ENCODE assay signal across 8 mouse cellular contexts in genomic region chr6:28422651-28423290, GRCm38 (mm10). TPM values are rescaled to one million over a fixed set of nuclear protein-coding genes. Genes with fewer than 3 reads are reported as not detected.
A peak's percentile ranks its signal among the peaks of the same experiment; 100 is the strongest.
DNase-seq lines count a peak whose midpoint lies in the region; ATAC-seq lines count a peak whose summit lies in the region.

No protein-coding gene starts in this region.

- H3K36me3 ChIP-seq in megakaryocyte, embryonic 14.5 days (replicated peaks; ENCODE audit: low read length): peaks cover 63% of the 10 kb centered on the region
- H3K36me3 ChIP-seq in limb, embryonic 13.5 days: peaks cover 41% of the 10 kb centered on the region

- H3K4me1 ChIP-seq in megakaryocyte, embryonic 14.5 days: peaks cover 80% of the 10 kb centered on the region
- H3K4me1 ChIP-seq in limb, embryonic 13.5 days: peaks cover 40% of the 10 kb centered on the region

- peak overlapping the region; percentile 71 for H3K4me2 ChIP-seq in limb, embryonic 13.5 days (replicated peaks)

- no peaks in the 10 kb centered on the region for H3K9me3 ChIP-seq in megakaryocyte, embryonic 14.5 days
- no peaks in the 10 kb centered on the region for H3K9me3 ChIP-seq in limb, embryonic 13.5 days

- peak overlapping the region; percentile 98 for H3K4me3 ChIP-seq in megakaryocyte, embryonic 14.5 days (replicated peaks)
- peak overlapping the region; percentile 94 for H3K4me3 ChIP-seq in limb, embryonic 13.5 days

- peak; percentile 32 to 53 for DNase-seq in adrenal gland, adult (ENCODE audit: inconsistent age in 2 of 2, low spot score in 1 of 2)
- DNase-seq in adrenal gland, postnatal 4 days (ENCODE audit: low spot score in 2 of 2): no peak
- peak; percentile 51 for DNase-seq in testis, postnatal 10 days (ENCODE audit: low spot score)
- no peak for DNase-seq in adrenal gland, postnatal 14 days

- no peak for ATAC-seq in megakaryocyte, adult 5-6 weeks (ENCODE audit: poor library complexity, severe bottlenecking)
- 0 out of 2 replicates have a peak, but pooled peaks have one; percentile 0 for ATAC-seq in limb, embryonic 13.5 days (ENCODE audit: low FRiP score, low read depth)
- ATAC-seq in frontal cortex, adult (ENCODE audit: low TSS enrichment): no peak

- no peak overlapping the region; the same call in 1 of the 2 replicates for H3K27ac ChIP-seq in limb, embryonic 13.5 days

- WGBS in limb, embryonic 13.5 days: 71% methylated on average over 15 of the region's 15 CpGs

- H3K9ac ChIP-seq in limb, embryonic 13.5 days: no peak overlapping the region

- H3K27me3 ChIP-seq in megakaryocyte, embryonic 14.5 days (replicated peaks): no peaks in the 10 kb centered on the region
- H3K27me3 ChIP-seq in limb, embryonic 13.5 days: no peaks in the 10 kb centered on the region

RNA-seq across cellular contexts. Expression of gene Arf5, which starts 0.6 kb away (rescaled TPM):
- total RNA-seq in adrenal gland, postnatal 4 days (2021): 100 to 1,000 TPM; 202 to 211 TPM
- polyA plus RNA-seq in megakaryocyte, embryonic 14.5 days (2012; ENCODE audit: insufficient read depth, low replicate concordance): 1,048 and 3,100 TPM in 2 replicates
- 68.1 and 109 TPM in 2 replicates for total RNA-seq in megakaryocyte, adult 5-6 weeks (2015)
- 48.1 and 70.7 TPM in 2 replicates for total RNA-seq in megakaryocyte, adult 5-6 weeks (2017)
- 384 and 392 TPM in 2 replicates for polyA plus RNA-seq in limb, embryonic 13.5 days (2015; fragmentation: Nextera tagmentation; extraction: Ambion mirVana)
- total RNA-seq in adrenal gland, postnatal 14 days (2021): 165 and 174 TPM in 2 replicates

RNA-seq across cellular contexts. Expression of gene Fscn3, which starts 4.8 kb away (rescaled TPM):
- total RNA-seq in adrenal gland, postnatal 4 days (2021): not detected
- polyA plus RNA-seq in megakaryocyte, embryonic 14.5 days (2012; ENCODE audit: insufficient read depth, low replicate concordance): not detected in 2 replicates
- not detected in 2 replicates for total RNA-seq in megakaryocyte, adult 5-6 weeks (2015)
- total RNA-seq in megakaryocyte, adult 5-6 weeks (2017): not detected in 2 replicates
- not detected in 2 replicates for polyA plus RNA-seq in limb, embryonic 13.5 days (2015; fragmentation: Nextera tagmentation; extraction: Ambion mirVana)
- total RNA-seq in adrenal gland, postnatal 14 days (2021): not detected in 2 replicates

RNA-seq across cellular contexts. Expression of gene Gcc1, which starts 5.4 kb away (rescaled TPM):
- 10 to 100 TPM; 17.3 to 20.6 TPM for total RNA-seq in adrenal gland, postnatal 4 days (2021)
- 4.3 and 4.4 TPM in 2 replicates for polyA plus RNA-seq in megakaryocyte, embryonic 14.5 days (2012; ENCODE audit: insufficient read depth, low replicate concordance)
- 4.2 and 4.8 TPM in 2 replicates for total RNA-seq in megakaryocyte, adult 5-6 weeks (2015)
- 14.2 and 19.7 TPM in 2 replicates for total RNA-seq in megakaryocyte, adult 5-6 weeks (2017)
- 9.9 and 11.4 TPM in 2 replicates for polyA plus RNA-seq in limb, embryonic 13.5 days (2015; fragmentation: Nextera tagmentation; extraction: Ambion mirVana)
- total RNA-seq in adrenal gland, postnatal 14 days (2021): 12.7 and 15.4 TPM in 2 replicates

RNA-seq across cellular contexts. Expression of gene Zfp800, which starts 25.0 kb away (rescaled TPM):
- 10 to 100 TPM; 23.6 to 25.7 TPM for total RNA-seq in adrenal gland, postnatal 4 days (2021)
- 6.0 and 7.4 TPM in 2 replicates for polyA plus RNA-seq in megakaryocyte, embryonic 14.5 days (2012; ENCODE audit: insufficient read depth, low replicate concordance)
- total RNA-seq in megakaryocyte, adult 5-6 weeks (2015): 29.3 and 40.3 TPM in 2 replicates
- 36.1 and 48.9 TPM in 2 replicates for total RNA-seq in megakaryocyte, adult 5-6 weeks (2017)
- polyA plus RNA-seq in limb, embryonic 13.5 days (2015; fragmentation: Nextera tagmentation; extraction: Ambion mirVana): 15.4 and 16.4 TPM in 2 replicates
- total RNA-seq in adrenal gland, postnatal 14 days (2021): 22.5 and 25.3 TPM in 2 replicates

RNA-seq across cellular contexts. Expression of gene Pax4, which starts 26.4 kb away (rescaled TPM):
- total RNA-seq in adrenal gland, postnatal 4 days (2021): not detected
- not detected in 2 replicates for polyA plus RNA-seq in megakaryocyte, embryonic 14.5 days (2012; ENCODE audit: insufficient read depth, low replicate concordance)
- not detected in 2 replicates for total RNA-seq in megakaryocyte, adult 5-6 weeks (2015)
- total RNA-seq in megakaryocyte, adult 5-6 weeks (2017): not detected in 2 replicates
- not detected in 2 replicates for polyA plus RNA-seq in limb, embryonic 13.5 days (2015; fragmentation: Nextera tagmentation; extraction: Ambion mirVana)
- total RNA-seq in adrenal gland, postnatal 14 days (2021): not detected in 2 replicates

Comparison
In these comparisons a context has a peak if more than half of its experiments do, and no peak if none do; other contexts are left out.
1. DNase-seq: peak in adrenal gland, adult (2 of 2) and testis, postnatal 10 days (single experiment); none in adrenal gland, postnatal 4 days (0 of 2) and adrenal gland, postnatal 14 days (single experiment).